Mouse (Mus musculus) urinary bladder, postnatal 36 days (tissue): Measurements from ENCODE around the gene Rhbdl1.

Source experiments
- DNase-seq, 2 experiments: peaks; one replicate each; pipeline ENCODE4 v3.0.0; 2022; ENCODE audit warnings: low spot score in 2 of 2, mixed read lengths in 1 of 2

The Rhbdl1 gene

DNA sequence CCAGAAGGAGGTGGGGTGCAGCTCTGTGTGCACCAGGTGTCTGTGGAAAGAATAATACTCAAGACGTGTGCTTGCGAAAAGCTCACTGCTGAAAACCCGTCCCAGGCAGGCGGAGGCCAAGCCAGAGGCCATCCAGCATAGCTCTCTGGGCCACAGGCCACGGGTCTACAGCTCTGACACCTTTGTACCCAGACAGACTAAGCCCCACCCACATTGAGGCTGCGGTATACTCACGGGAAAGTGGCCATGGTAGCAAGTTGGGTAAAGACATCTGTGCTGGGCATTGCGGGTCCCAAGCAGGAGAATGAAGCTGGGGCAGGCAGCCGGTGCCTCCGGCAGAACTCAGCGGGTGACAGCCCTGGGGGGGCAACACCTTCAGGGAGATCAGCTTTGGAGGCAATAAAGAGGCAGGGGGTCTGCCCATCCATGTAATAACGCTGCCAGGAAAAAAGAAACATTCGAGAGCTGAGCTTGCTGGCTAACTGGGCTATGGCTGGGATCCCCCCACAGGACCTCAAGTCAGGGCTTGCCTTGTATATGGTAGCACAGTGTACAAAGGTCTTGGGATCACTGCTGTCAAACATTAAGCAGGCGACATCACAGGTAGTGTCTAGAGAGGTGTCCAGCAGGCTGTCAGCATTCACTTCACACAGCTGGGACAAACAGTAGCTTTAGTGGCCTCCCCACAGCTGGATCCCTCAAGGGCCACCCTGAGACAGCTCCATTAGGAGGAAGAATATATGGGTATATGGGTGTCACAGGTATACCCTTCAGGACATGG, 2.5 kb upstream of the Rhbdl1 start:
- DNase-seq: no peak

DNA sequence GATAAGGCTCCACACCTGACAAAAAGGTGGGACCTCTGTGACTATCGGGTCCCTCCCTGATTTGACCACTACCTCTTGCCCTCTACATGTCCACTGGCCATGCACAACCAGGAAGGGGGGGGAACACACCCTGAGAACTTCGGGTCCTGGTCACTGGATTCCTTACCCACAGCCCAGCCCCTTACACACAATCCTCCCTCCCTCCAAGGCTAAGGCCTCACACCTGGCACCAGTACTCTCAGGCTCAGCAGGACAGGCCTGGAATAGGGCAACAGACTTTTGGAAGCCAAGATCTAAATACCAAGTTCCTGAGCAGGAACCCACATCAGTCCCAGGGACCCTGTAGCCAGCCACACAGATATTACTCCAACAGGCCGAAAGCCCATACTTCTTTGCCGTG, 1.8 kb upstream of the Rhbdl1 start:
- no peak for DNase-seq

DNA sequence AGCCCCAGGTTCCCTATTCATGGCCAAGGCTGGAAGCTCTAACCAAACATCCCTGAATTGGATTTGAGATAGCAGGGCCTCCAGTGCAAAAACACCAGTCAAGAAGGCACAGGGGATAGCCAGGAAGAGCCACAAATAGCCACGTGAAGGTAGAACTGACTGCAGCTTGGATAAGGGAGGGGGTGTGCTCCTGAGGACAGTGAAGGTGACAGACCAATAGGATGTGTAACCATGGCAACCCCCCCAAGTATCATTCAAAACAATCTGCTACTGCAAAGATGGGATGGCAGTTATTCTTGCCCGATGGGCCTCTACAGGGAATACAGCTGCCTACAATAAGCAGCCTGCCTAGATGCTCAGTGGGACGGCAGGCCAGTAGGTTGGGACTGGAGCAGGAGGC, 438 bp upstream of the Rhbdl1 start:
- no peak for DNase-seq

DNA sequence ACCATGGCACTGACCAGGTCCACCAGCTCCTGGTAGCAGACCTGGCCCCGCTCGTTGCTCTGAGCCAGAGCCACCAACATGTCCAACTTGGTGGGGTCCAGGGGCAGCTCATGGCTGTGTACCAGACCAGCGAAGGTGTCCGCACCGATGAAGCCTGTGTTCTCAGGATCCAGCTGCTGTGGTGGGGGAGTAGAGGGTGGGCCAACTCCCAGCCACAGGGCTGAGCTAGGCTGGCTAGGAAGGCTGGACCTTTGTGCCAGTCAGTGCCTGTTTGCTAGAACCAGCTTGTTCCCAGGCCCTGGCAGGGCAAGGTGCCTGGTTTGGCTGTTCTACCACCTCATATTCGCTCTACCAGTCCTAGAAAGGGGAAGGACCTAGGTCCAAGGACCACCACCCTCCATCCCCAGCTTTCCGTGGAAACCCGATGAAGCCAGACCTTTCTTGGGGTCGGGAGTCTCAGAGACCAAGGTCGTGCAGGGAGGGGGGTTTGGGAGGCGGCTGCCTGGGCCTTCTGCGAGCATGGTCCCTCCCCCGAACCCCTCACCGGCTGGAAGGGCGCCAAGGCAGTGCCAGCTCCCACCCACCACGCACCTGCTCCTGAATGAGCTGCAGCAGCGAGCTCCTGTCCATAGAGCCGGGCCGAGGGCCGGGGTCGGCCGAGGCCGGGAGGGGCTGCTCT, 559 bp downstream of the Rhbdl1 start:
- peak in 1 of 2 experiments; percentile 62 for DNase-seq

DNA sequence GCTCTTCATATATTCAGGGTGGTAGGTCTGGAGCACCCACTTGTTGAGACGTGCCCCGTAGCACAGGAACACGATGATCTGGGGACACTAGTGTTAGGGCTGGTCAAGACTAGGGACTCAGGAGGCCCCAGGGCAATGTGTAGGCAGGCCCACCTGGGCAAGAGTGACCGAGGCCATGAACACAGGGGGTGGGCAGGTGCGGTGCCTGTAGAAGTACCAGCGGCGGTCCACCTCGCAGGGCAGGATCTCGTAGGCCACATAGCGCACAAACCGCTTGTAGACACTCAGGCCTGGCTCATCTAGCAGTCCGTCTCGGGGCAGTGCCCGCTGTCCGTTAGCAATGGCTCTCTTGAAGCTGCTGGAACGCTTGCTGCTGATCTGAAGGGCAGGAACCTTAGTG, 1.3 kb downstream of the Rhbdl1 start:
- no peak for DNase-seq

DNA sequence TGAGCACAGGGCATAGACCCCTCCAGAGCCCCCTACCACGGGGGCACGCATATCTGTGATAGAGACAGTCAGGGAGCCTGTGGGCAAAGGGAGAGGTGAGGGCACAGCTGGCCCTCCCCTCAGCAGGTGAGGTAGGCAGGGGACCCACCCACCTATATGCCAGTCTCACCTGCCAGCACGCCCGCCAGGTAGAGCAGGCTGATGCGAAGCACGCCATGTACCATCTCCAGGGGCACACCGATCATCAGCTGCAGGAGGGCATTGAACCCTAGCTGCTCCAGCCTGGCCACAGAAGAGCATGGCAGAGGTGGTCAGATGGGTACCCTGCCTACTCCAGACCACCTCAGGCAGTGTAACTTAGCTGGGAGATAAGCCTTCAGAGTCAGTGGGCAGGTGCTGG, 1.8 kb downstream of the Rhbdl1 start:
- no peak for DNase-seq

DNA sequence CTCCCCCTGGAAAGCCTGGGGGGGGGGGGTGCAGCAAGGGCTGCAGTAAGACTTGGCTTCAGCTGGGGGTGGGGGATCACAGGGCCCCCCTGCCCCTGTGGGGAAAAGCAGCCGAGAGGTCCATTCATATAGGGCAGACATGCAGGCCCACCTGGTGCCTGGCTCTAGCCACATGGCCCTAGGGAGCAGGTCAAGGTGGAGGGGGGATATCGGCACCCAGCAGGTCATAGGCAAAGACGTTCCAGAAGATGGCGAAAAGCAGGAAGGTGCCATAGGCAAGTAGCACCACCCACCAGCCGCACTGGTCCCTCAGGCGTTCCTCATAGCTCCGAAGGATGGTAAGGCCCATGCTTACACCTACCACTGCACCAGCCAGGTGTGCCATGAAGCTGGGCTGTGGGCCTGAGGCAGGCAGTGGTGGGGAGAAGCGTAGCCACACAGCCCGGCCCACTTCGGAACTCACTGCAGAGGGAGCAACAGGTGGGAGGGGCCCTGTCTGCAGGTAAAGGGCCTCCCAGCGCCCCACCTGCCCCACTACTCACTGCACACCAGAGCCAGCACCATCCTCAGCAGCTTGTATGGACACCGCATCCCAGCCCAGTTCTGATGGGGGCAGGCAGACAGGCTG, 2.4 kb downstream of the Rhbdl1 start:
- DNase-seq: no peak

DNA sequence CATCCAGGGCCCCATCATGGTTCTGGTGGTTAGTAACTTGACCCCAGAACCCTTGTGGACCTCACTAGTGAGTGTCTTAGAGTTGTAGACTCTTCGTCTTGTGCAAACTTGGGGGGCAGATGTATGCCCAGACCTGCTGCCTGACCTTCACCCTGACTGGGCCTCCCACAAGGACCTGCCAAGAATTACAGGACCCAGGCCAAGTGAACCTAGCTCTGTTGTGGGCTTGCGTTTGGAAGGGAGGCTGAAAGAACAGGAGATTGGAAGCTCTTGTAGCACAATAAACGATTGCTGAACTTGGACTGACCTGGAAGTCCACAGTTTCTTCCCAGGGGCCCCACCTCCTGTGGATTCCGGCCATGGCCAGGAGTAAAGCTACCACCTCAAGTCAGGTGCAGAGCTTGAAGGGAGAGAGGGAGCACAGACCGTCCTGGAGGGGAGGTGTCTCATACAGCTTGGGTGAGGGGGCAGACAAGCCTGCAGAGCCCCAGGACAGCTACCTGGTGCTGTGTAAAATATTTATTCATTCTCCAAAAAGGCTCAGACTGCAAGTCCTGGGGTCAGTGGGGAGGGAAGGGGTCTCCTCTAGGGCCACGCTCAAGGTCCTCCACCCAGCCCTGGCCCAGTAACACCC, 3.0 kb downstream of the Rhbdl1 start:
- no peak for DNase-seq

DNA sequence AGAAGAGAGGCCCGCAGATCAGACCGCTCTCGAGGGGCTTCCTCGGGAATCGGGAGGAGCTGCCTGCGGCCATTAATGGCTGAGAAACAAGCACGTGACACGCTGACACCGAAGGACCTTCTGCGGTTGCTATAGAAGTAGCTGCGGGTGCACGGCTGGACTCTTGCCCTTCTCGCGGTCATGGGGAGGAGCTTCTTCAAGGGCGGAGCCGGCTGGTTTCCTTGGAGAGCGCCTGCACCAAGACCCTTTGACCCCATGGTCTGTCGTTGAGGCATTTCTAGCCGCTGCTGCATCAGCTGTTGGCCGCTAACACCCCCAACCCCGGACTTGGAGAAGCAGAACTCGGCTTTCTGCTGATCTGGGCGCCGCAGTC, 3.8 kb downstream of the Rhbdl1 start, which contains the start of gene Stub1:
Stub1 (minus strand) TSS at position 114 of the 373 bp plus-strand sequence.
- peak; percentile 83 to 93 for DNase-seq

DNA sequence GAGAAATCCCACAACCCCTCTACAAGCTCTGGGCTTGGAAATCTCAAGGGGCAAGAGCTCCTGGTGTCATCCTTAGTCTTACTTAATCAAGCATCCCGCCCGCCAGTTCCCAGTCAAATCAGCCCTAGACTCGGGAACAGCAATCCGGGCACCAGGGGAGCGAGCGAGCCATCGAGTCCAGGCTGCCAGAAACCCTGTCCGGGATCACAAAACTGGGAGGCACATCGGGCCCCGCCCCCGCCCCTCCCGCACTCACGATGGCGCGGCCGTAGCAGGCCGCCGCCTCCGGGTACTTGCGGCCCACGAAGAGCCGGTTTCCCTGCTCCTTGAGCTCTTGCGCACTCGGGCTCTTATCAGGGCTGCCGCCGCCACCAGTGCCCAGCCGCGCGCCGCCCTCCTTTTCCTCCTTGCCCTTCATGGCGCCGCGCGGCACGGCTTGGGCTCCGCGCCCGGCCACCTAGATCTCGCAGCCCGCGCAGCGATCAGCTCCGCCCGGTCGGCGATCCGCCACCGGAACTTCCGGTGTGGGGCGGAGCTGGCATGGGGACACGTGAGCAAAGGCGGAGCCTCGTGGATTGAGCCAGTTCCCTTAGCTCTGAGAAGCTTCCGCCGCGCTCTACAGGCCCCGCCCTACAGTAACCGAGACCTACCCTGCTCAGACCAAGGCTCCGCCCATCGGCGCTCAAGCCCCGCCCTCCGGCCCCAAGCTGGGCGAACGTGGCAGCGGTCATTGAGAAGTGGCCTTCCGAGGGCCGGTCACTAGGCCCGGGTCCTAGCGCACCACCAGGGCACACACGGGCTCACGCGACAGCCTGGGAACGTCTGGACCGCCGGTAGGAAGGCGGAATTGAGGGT, 4.4 kb downstream of the Rhbdl1 start:
- peak; percentile 99 for DNase-seq

DNA sequence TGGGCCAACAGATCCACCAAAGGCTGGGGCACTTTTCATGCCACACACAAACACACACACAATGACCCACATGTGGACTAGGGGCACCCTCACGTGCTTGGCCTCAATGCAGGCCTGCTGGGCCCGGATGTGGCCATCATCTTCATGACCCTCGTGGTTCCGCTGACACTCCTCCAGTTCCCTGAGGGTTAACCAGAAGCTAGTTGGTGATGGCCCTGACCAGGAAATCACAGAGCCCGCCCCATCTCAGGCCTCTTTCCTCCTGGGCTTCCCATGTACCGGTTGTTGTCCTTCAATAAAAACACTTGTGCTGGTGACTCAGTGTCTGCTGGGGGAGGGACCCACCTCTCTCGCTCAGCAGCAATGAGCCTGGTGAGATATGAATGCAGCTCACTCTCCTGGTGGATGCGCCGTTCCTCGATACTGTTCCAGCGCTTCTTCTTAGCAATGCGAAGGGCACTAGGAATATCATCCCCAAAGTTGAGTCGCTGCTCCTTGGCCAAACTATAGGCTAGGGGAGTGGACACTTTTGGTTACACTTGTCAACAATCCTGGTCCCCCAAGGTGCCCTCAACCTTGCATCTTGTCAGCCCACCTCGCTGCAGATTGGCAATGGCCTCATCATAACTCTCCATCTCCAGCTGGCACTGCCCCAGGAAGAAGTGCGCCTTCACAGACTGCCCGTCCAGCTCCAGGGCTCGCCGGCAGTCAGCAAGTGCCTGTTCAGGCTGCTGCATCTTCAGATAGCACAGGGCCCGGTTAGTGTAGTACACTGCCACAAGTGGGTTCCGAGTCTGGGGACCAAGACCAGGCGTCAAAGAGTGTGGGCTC, 5.4 kb downstream of the Rhbdl1 start:
- DNase-seq: no peak

DNA sequence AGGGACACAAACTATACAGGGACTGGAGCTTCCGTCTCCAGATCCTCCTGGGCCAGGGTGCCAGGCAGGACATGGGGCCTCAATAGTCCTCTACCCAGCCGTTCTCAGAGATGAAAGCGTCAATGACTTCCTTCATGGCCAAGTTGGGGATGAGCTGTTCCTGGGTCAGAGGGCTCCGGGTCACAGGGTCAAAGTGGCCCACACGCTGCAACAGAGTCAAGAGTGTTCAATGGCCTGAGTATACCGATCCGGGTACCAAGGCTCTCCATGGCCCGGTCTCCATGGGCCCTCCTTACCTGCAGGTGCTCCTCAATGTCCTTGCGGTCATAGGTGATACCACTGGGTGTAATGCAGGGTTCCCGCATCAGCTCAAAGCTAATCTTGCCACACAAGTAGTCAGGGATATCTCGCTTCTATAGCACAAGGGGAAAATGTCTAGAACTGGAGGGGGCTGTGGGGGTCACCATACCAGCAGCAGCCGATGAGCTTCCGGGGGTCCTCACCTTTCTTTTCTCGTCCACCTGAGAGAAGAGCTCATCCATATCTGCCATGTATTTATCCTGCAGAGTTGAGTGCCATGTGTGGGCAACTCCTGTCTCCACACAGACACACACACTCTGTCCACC, 6.2 kb downstream of the Rhbdl1 start:
- DNase-seq: no peak

DNA sequence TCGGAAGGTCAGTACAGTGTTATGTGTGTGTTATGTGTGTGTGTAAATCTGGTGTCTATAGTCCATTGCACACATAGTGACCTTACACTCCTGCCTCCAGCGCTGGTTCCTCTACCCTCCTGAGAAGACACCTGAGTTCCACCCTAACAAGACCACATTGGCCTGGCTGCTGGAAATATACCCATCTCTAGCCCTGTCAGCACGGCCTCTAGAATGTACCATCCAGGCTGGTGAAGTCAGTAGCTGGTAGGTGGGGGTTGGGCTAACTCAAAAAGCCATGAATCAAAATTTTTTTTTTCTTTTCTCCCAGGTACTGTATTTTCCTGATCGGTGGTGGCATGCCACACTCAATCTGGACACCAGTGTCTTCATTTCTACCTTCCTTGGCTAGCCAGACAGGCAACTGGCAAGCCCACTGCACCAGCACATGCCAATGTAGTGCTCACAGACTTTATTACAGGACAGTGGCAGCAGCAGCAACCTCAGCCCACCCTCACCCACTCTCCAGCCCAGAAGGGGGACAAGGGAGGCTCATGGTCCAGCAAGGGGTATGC, 6.8 kb downstream of the Rhbdl1 start:
- no peak for DNase-seq

DNA sequence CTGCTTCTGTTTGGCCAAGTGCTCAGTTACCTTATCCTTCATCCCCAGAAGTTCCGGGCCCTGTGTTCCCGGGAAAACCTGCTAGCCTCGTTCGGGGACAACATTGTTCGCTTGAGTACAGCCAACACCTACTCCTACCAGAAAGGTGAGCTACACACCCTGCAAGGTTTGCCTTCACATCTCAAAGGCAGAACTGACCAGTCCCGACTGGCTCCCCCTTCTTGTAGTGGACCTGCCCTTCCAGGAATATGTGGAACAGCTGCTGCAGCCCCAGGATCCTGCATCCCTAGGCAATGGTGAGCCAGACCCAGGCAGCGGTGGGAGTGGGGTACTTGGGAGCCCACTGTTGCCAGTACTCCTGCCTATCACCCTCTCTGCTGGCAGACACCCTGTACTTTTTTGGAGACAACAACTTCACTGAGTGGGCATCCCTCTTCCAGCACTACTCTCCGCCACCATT, 7.5 kb downstream of the Rhbdl1 start:
- DNase-seq: no peak

DNA sequence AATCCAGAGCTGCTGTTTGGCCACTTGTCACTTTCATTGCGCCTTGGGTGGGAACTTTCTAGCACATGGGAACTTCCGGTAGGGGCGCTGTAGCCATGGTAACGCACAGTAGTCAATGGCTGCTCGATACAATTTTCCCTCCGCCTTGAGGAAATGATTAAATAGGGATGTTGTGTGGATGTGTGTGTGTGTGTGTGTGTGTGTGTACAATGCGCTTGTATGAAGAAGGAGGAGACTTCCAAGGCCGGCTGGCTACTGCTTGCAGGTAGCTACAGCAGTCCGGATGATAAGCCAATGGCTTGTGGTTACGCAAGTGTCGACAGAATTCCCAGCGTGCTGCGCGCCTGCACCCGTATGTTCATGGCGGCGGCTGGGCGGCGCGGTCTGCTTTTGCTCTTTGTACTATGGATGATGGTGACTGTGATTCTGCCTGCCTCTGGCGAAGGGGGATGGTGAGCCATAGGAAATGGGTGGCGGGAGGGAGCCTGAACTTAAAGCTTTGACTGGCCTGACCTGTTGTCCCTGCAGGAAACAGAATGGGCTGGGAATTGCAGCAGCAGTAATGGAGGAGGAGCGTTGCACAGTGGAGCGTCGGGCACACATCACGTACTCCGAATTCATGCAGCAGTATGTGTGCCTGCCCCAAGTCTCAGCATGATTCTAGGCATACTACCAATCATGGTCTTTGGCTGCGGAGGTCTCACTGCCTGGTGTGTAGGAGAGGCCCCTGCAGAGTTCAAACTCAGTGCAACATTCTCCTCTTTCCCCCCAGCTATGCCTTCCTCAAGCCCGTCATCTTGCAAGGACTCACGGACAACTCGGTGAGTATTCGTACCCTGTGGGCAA, 8.2 kb downstream of the Rhbdl1 start, which contains the start of gene Jmjd8:
Jmjd8 (plus strand) TSS at position 156 of the 846 bp plus-strand sequence.
- DNase-seq: peak; percentile 69 to 76

DNA sequence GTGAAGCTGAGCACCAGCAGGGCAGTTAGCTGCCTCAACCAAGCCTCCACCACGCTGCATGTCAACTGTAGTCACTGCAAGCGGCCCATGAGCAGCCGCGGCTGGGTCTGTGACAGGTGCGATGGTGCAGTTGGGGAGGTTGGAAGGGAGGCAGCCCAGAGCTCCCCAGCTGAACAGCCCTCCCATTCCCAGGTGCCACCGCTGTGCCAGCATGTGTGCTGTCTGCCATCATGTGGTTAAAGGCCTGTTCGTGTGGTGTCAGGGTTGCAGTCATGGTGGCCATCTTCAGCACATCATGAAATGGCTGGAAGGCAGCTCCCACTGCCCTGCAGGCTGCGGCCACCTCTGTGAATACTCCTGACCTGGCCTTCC, 8.9 kb downstream of the Rhbdl1 start:
- no peak for DNase-seq

DNA sequence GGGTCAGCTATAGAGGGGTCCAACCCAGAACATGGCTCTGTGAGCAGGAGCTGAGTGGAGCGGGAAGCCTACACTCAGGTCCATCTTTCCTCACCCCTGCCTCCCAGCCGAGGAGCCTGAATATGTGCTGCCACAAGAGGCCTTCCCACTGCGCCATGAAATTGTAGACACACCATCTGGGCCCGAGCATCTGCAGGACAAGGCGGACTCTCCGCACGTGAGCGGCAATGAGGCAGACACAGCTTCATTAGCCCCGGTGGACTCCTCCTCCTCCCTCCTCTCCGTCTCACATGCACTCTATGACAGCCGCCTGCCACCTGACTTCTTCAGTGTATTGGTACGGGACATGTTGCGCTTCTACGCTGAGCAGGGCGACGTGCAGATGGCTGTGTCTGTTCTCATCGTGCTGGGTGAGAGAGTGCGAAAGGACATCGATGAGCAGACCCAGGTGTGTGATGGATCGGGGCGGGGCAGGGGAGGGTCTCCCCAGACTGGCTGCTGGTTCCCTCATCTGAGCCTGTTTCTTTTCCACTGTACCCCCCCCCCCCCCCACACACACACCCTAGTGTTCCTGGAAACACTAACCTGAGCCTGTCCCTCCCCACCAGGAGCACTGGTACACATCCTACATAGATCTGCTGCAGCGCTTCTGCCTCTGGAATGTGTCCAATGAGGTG, 9.4 kb downstream of the Rhbdl1 start:
- no peak for DNase-seq

DNA sequence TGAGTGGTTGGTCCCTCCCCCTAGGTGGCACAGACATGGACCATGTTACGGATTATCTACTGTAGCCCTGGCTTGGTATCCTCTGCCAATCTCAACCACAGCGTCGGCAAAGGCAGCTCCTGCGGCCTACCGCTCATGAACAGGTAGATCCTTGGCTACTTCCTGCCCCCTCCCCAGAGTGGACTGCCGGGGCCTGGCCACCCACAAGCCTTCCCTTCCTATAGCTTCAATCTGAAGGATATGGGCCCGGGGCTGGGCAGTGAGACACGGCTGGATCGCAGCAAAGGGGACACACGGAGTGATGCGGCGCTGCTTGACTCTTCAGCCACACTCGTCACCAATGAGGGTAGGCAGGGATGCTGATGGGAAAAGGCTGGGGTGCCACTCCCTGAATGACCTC, 10.1 kb downstream of the Rhbdl1 start:
- no peak for DNase-seq
